Mouse (Mus musculus): ENCODE measurements at regions not wholly inside any gene's neighbourhood (a gene's known extent, or its start where the extent isn't known, plus 50 kb on each side); places are given as distances from the start of the nearest gene placed in this dataset.
"Not testable (repeated sequence)": the region's sequence is repeated elsewhere in the genome, so short reads cannot be mapped to it uniquely, and the experiment has no call there.

GRCm38 (mm10) chr8:15670722-15671121 lies 624.8 kb upstream of the BB014433 start:
- WGBS: 57% methylated on average over 10 of the region's 10 CpGs
- no peak for DNase-seq (ENCODE audit: low read depth, low spot score)

DNA sequence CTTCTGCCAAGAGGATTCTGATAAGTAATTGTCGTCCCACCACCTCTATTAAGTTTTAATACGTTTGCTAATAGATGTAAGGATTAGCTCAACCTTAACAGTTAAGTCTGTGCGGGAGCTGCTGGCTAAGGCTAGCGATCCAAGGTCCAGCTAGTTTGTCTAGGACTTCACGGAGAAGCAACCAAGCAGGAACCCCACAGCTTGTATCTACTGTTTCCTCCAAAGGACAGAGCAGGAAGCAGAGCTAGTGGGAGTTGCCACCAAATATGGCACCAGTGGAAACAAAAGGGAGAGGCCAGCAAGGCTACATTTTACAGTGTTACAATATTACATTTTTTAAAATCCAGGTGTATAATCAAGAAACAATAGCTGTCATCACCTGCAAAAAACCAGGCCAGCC lies 624.4 kb upstream of the BB014433 start:
- WGBS: 78% methylated on average over 5 of the region's 5 CpGs
- no peak for DNase-seq (ENCODE audit: low read depth, low spot score)

GRCm38 (mm10) chr8:15669515-15669914 lies 623.6 kb upstream of the BB014433 start:
- 78% methylated on average over 3 of the region's 3 CpGs for WGBS
- DNase-seq (ENCODE audit: low read depth, low spot score): no peak

DNA sequence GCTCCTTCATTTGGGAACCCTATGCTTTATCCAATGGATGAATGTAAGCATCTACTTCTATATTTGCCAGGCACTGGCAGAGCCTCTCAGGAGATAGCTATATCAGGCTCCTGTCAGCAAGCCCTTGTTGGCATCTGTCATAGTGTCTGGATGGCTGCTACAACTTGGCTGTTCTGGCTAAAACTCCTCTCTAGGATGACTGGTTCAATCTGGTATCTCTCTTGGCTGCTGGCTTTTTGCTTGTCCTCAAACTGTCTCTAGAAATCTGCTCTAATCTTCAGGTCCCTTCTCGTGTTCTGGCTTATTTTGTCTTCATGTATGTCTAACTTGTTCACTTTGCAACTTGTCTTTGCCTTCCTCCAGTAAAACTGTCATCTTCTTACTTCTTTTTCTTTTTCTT lies 614.7 kb upstream of the BB014433 start:
- 41% methylated on average over 1 of the region's 1 CpGs for WGBS

GRCm38 (mm10) chr8:15634769-15635366 lies 589.0 kb upstream of the BB014433 start:
- WGBS: 73% methylated on average over 4 of the region's 4 CpGs
- no peak for DNase-seq (ENCODE audit: low read depth, low spot score)

More for the DNA sequence above, 614.7 kb upstream of the BB014433 start:
- DNase-seq (ENCODE audit: low read depth, low spot score): no peak

GRCm38 (mm10) chr8:15628584-15628983 lies 582.7 kb upstream of the BB014433 start:
- DNase-seq (ENCODE audit: low read depth, low spot score): no peak
- 78% methylated on average over 2 of the region's 2 CpGs for WGBS

- 86% methylated on average over 31 of the region's 31 CpGs for WGBS
- DNase-seq (ENCODE audit: low read depth, low spot score): not testable (repeated sequence)
Observed at GRCm38 (mm10) chr8:15623602-15624392, 577.9 kb upstream of the BB014433 start.

- WGBS: 73% methylated on average over 8 of the region's 8 CpGs
- no peak for DNase-seq (ENCODE audit: low read depth, low spot score)
Observed at GRCm38 (mm10) chr8:15610217-15610616, 564.3 kb upstream of the BB014433 start.

GRCm38 (mm10) chr8:15607598-15608215 lies 561.8 kb upstream of the BB014433 start:
- WGBS: 49% methylated on average over 7 of the region's 7 CpGs
- DNase-seq (ENCODE audit: low read depth, low spot score): no peak

- 64% methylated on average over 4 of the region's 4 CpGs for whole genome bisulfite sequencing
- DNase-seq (ENCODE audit: low read depth, low spot score): no peak
Observed at GRCm38 (mm10) chr8:15601531-15601930, 555.7 kb upstream of the BB014433 start.

DNA sequence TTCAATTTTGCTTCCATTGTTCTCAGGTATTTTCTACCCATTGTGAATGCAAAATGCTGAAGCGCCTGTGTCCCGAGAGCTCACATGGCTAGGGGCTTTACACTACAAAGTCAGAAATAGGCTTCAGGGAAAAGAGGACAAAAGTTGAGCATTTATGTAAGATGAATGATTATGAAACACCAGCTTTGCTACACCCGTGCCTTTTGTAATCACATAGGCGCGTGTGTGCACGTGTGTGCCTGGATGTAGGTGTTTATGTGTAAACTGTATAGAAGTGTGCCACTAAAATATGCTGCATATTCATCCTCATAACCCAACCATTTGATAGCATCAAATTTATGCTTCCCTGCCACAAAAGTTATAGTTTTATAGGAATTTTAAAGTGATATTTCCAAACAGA lies 547.2 kb upstream of the BB014433 start:
- no peak for DNase-seq (ENCODE audit: low read depth, low spot score)
- 93% methylated on average over 6 of the region's 6 CpGs for WGBS

DNA sequence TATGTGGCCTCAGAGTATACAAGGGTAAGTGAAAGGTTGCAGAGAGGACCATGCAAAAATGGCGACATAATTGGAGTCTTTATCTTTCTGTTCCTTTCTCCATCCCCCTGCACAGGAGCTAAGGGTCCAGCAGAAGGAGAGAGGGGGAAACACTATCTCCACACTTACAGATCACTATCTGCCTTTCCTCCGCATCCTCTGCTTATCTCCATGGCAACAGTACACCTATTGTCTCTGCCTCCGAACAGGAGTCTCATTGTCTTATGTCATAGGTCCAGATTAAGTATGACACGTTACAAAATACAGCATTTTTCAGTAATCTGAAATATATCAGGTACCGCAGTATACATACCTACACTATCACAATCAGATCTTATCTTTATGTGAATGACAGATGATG lies 537.9 kb upstream of the BB014433 start:
- DNase-seq (ENCODE audit: low read depth, low spot score): no peak
- 68% methylated on average over 5 of the region's 5 CpGs for WGBS

DNA sequence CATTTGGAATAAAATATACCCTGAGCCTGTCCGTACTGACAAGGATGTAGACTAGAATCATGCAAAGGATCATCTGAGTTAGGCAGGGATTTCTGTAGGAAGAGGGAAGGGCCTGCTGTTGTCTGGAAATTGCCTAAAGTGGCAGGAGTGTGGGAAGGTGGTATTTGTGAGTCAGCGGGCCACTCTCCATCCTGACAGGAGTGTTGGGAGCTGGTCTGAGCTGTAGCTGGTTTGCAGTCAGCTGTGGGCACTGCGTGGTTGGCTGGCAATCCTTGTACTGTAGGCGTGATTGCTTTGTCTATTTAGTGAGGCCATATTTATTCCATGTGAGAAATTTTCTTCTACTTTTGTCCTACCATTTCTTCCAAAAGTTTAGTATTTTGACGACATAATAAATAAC lies 524.2 kb upstream of the BB014433 start:
- 78% methylated on average over 5 of the region's 5 CpGs for WGBS
- no peak for DNase-seq (ENCODE audit: low read depth, low spot score)

- DNase-seq (ENCODE audit: low read depth, low spot score): no peak
- whole genome bisulfite sequencing: 89% methylated on average over 2 of the region's 2 CpGs
Observed at GRCm38 (mm10) chr8:15567742-15568141, 521.9 kb upstream of the BB014433 start.

DNA sequence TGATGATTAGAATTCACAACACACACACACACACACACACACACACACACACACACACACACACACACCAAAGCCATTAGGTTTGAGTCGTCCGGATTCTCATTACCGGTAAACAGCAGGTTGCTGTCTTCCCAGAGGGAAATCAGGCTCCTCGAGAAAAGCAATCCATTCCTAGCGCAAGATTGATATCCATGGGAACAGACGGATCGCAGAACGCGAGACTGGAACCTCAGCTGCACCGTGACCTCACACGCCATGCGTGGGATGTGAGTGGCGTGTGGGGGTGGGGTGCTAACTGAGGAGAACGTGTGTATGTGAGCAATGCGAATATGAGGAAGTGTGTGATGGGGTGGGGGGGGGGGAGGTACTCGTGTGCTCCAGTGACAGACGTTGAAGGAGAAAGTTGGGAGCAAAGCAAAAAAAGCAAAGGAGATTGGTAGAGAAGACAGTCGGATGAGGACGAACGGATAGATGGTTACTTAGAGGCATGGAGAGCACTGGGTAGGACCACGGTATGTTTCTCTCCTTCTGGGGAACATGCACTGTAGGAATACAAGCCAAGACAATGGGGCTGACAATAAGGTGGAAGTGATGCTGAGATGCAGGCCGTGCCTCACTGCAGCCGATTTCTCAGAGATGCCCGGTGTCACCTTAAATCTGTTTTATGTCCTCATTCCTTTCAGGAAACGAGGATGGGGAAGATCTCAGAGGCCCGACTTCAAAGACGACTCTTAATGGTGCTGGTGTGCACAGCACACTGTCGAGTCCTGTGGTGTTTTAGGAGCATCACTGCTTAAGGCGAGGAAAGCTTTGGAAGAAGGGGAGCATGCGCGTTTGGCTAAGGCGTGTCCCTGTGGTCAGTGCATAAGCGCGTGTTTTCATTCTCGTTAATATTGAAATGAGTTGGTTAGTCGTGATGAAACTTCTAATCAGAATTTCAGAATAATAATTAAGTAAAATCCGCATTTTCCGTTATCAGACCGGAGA lies 516.7 kb upstream of the BB014433 start:
- 83% methylated on average over 39 of the region's 39 CpGs for WGBS
- DNase-seq (ENCODE audit: low read depth, low spot score): no peak

DNA sequence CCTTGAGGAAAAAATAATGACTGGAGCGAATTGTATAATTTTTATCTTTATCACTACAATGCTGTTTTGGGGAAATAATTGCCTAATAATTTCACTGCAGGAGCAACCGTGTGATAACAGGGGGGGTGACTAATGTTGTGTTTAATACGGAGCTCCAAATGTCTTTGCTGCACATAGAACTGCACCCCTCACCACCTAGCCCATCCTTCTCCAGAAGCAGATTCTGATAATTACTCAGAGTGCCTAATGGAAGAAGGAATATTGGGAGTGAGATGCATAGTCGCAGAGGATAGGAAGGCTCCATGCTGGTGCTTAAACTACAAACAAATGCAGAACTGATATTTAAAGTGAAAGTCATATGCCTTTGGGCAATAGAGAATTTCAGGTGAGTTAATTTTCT lies 486.1 kb upstream of the BB014433 start:
- 92% methylated on average over 4 of the region's 4 CpGs for WGBS
- no peak for DNase-seq (ENCODE audit: low read depth, low spot score)

- WGBS: 86% methylated on average over 3 of the region's 3 CpGs
- no peak for DNase-seq (ENCODE audit: low read depth, low spot score)
Observed at GRCm38 (mm10) chr8:15525461-15525860, 479.6 kb upstream of the BB014433 start.

- DNase-seq (ENCODE audit: low read depth, low spot score): not testable (repeated sequence)
- WGBS: 63% methylated on average over 19 of the region's 19 CpGs
Observed at GRCm38 (mm10) chr8:15519896-15520295, 474.0 kb upstream of the BB014433 start.

- DNase-seq (ENCODE audit: low read depth, low spot score): no peak
- WGBS: 72% methylated on average over 4 of the region's 4 CpGs
Observed at GRCm38 (mm10) chr8:15500973-15501372, 455.1 kb upstream of the BB014433 start.

DNA sequence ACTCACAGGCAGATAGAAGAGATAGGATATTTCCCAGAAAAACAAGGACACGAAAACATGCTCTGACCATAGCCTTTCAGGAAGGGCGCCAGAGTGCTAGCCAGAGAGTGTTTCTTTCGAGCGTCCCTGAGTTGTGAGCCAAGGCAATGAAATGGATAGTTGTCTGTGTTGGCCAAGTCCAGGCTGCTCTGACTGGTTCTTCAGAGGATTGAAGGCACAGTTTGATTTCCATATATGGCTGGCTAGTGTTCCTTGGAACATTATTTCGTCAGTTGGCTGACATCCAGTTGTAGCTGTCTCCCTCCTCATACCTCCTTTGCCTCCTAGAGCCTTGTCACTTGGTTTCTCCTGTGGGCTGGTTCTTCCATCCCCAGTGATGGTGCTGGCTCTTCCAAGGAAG lies 451.7 kb upstream of the BB014433 start:
- DNase-seq (ENCODE audit: low read depth, low spot score): no peak
- 70% methylated on average over 5 of the region's 5 CpGs for WGBS
